Mouse (Mus musculus) kidney, embryonic 16.5 days (tissue): ENCODE measurements around the gene Elmsan1. TPM values are rescaled to one million over a fixed set of nuclear protein-coding genes. Genes with fewer than 3 reads are reported as not detected.
A peak's percentile ranks its signal among the peaks of the same experiment; 100 is the strongest.
"Not testable (repeated sequence)": the region's sequence is repeated elsewhere in the genome, so short reads cannot be mapped to it uniquely, and the experiment has no call there.

ENCODE experiments used
- ATAC-seq: fragments of 200-750 bp; cut with Nextera tagmentation; 2 replicates; pipeline ENCODE4 v1.8.0; 2017; ENCODE audit warnings: moderate TSS enrichment; ENCODE audit not compliant: low FRiP score, low TSS enrichment
- H3K27ac ChIP-seq: fragments of 300-500 bp; sonication (generic); 2 replicates; pipeline ENCODE4 v1.5.1; 2014; ENCODE audit warnings: low read length
- H3K27me3 ChIP-seq: fragments of 300-500 bp; sonication (generic); 2 replicates; pipeline ENCODE4 v1.6.1; 2014; ENCODE audit warnings: low read length, control low read depth, mixed read lengths; ENCODE audit not compliant: insufficient read depth
- H3K36me3 ChIP-seq: fragments of 300-500 bp; sonication (generic); 2 replicates; pipeline ENCODE4 v1.6.1; 2014; ENCODE audit warnings: low read length, control low read depth, mixed read lengths; ENCODE audit not compliant: insufficient read depth
- H3K4me1 ChIP-seq: fragments of 300-500 bp; sonication (generic); 2 replicates; pipeline ENCODE4 v1.6.1; 2014; ENCODE audit warnings: low read length, control low read depth, mixed read lengths; ENCODE audit not compliant: insufficient read depth
- H3K4me2 ChIP-seq: fragments of 300-500 bp; sonication (generic); replicated peaks from 2 replicates; pipeline ENCODE4 v1.6.1; 2014; ENCODE audit warnings: low read depth, low read length
- H3K4me3 ChIP-seq: fragments of 300-500 bp; sonication (generic); 2 replicates; pipeline ENCODE4 v1.5.1; 2014; ENCODE audit warnings: mild to moderate bottlenecking, low read length
- H3K9ac ChIP-seq: fragments of 300-500 bp; sonication (generic); replicated peaks from 2 replicates; pipeline ENCODE4 v1.6.1; 2014; ENCODE audit warnings: low read length
- H3K9me3 ChIP-seq: fragments of 300-500 bp; sonication (generic); 2 replicates; pipeline ENCODE4 v1.6.1; 2016; ENCODE audit warnings: low read length, control low read depth
- WGBS: fragments of 180-500 bp; shearing (Covaris S2); extraction: QIAGEN DNeasy Blood & Tissue Kit; methylation state at CpG from one replicate; pipeline ENCODE4 v1.1.7; 2014; 5-methylcytosine and 5-hydroxymethylcytosine counted together
- polyA plus RNA-seq: library from polyadenylated mRNA; unstranded; fragments of >200 nt; fragmentation: Nextera tagmentation; extraction: Ambion mirVana; gene quantifications from 2 replicates; pipeline ENCODE4 v1.2.1, GENCODE M21; 2015

Gene Elmsan1
- polyA plus RNA-seq, 1 experiment from 2014 or later, result 8.6 TPM

- H3K4me3 ChIP-seq, result no peak overlapping the region
- H3K4me1 ChIP-seq, result peaks cover 7% of the 10 kb centered on the region
- no peak overlapping the region for H3K9ac ChIP-seq
- no peak for ATAC-seq
- WGBS, result 96% methylated on average over 5 of the region's 5 CpGs
- H3K4me2 ChIP-seq, result no peak overlapping the region
- no peak overlapping the region for H3K27ac ChIP-seq
- H3K27me3 ChIP-seq, result no peaks in the 10 kb centered on the region
- H3K9me3 ChIP-seq, result no peaks in the 10 kb centered on the region
- H3K36me3 ChIP-seq, result no peaks in the 10 kb centered on the region
These were observed 99.1 kb downstream of the Elmsan1 start for GRCm38 (mm10) chr12:84119584-84119983.

- ATAC-seq, result peak; percentile 97
- Histone ChIP-seq H3K4me2 (peak within 1 kb of the TSS; percentile 66), H3K4me1 (peaks cover 7% of the 10 kb centered on the region), H3K9ac (peak within 1 kb of the TSS; percentile 74), H3K27me3 (no peaks in the 10 kb centered on the region), H3K27ac (peak within 1 kb of the TSS; percentile 57; the same call in 1 of the 2 replicates), H3K4me3 (peak within 1 kb of the TSS; percentile 82), H3K9me3 (no peaks in the 10 kb centered on the region), H3K36me3 (no peaks in the 10 kb centered on the region)
- 3% methylated on average over 31 of the region's 35 CpGs for WGBS
These were observed 104.3 kb downstream of the Elmsan1 start, which contains the start of gene Dnal1 for GRCm38 (mm10) chr12:84114153-84114994. Dnal1 (plus strand) TSS chr12:84114366.

- Histone ChIP-seq H3K27ac (no peak overlapping the region), H3K36me3 (no peaks in the 10 kb centered on the region), H3K9ac (peak overlapping the region; percentile 50; the same call in 1 of the 2 replicates), H3K4me2 (peak overlapping the region; percentile 66), H3K9me3 (no peaks in the 10 kb centered on the region), H3K4me1 (peaks cover 7% of the 10 kb centered on the region), H3K27me3 (no peaks in the 10 kb centered on the region), H3K4me3 (peak overlapping the region; percentile 82)
- 42% methylated on average over 6 of the region's 6 CpGs for WGBS
- no peak for ATAC-seq
These were observed 105.0 kb downstream of the Elmsan1 start for GRCm38 (mm10) chr12:84113676-84114075.

- no peak overlapping the region for H3K4me2 ChIP-seq
- no peak overlapping the region for H3K27ac ChIP-seq
- no peak overlapping the region for H3K9ac ChIP-seq
- no peak overlapping the region for H3K4me3 ChIP-seq
- H3K27me3 ChIP-seq, result no peaks in the 10 kb centered on the region
- no peak for ATAC-seq
- no peaks in the 10 kb centered on the region for H3K36me3 ChIP-seq
- H3K9me3 ChIP-seq, result no peaks in the 10 kb centered on the region
- 92% methylated on average over 4 of the region's 4 CpGs for WGBS
- peaks cover 10% of the 10 kb centered on the region for H3K4me1 ChIP-seq
These were observed 107.9 kb downstream of the Elmsan1 start for GRCm38 (mm10) chr12:84110814-84111213.

GRCm38 (mm10) chr12:84109924-84110323 lies 108.8 kb downstream of the Elmsan1 start:
- no peaks in the 10 kb centered on the region for H3K27me3 ChIP-seq
- H3K36me3 ChIP-seq, result no peaks in the 10 kb centered on the region
- H3K27ac ChIP-seq, result no peak overlapping the region
- H3K9ac ChIP-seq, result no peak overlapping the region
- H3K4me3 ChIP-seq, result no peak overlapping the region
- H3K4me1 ChIP-seq, result peaks cover 6% of the 10 kb centered on the region
- 75% methylated on average over 1 of the region's 1 CpGs for WGBS
- H3K9me3 ChIP-seq, result no peaks in the 10 kb centered on the region
- no peak for ATAC-seq
- no peak overlapping the region for H3K4me2 ChIP-seq

- H3K4me2 ChIP-seq, result no peak overlapping the region
- H3K36me3 ChIP-seq, result no peaks in the 10 kb centered on the region
- no peaks in the 10 kb centered on the region for H3K27me3 ChIP-seq
- WGBS, result 70% methylated on average over 1 of the region's 1 CpGs
- H3K9me3 ChIP-seq, result no peaks in the 10 kb centered on the region
- no peak overlapping the region for H3K27ac ChIP-seq
- H3K4me3 ChIP-seq, result no peak overlapping the region
- H3K9ac ChIP-seq, result no peak overlapping the region
- ATAC-seq, result no peak
- 0 out of 2 replicates have a peak, but pooled peaks cover 3% of the 10 kb centered on the region for H3K4me1 ChIP-seq
These were observed 111.0 kb downstream of the Elmsan1 start for GRCm38 (mm10) chr12:84107692-84108091.

GRCm38 (mm10) chr12:84107012-84107411 lies 111.7 kb downstream of the Elmsan1 start:
- 0 out of 2 replicates have a peak, but pooled peaks have one; percentile 61 for ATAC-seq
- Histone ChIP-seq H3K9me3 (no peaks in the 10 kb centered on the region), H3K27me3 (no peaks in the 10 kb centered on the region), H3K4me1 (0 out of 2 replicates have a peak, but pooled peaks cover 3% of the 10 kb centered on the region), H3K36me3 (no peaks in the 10 kb centered on the region), H3K4me3 (no peak overlapping the region), H3K27ac (no peak overlapping the region), H3K9ac (no peak overlapping the region), H3K4me2 (no peak overlapping the region)
- WGBS, result 50% methylated on average over 3 of the region's 3 CpGs

GRCm38 (mm10) chr12:84101493-84101845 lies 117.2 kb downstream of the Elmsan1 start:
- Histone ChIP-seq H3K4me1 (no peaks in the 10 kb centered on the region), H3K9me3 (no peaks in the 10 kb centered on the region), H3K9ac (no peak overlapping the region), H3K4me3 (peak overlapping the region; percentile 60), H3K4me2 (peak overlapping the region; percentile 89), H3K27me3 (no peaks in the 10 kb centered on the region), H3K36me3 (no peaks in the 10 kb centered on the region), H3K27ac (no peak overlapping the region)
- 57% methylated on average over 2 of the region's 2 CpGs for WGBS
- no peak for ATAC-seq

GRCm38 (mm10) chr12:84100604-84101492 lies 117.8 kb downstream of the Elmsan1 start, which contains the start of gene Acot6:
Acot6 (plus strand) TSS chr12:84100654.
- ATAC-seq, result peak; percentile 74
- not testable (repeated sequence) for H3K27me3 ChIP-seq, H3K27ac ChIP-seq, H3K9me3 ChIP-seq, H3K36me3 ChIP-seq, H3K4me1 ChIP-seq
- H3K4me2 ChIP-seq, result peak within 1 kb of the TSS; percentile 89
- H3K9ac ChIP-seq, result peak within 1 kb of the TSS; percentile 74
- under 1% methylated on average over 62 of the region's 80 CpGs for WGBS
- H3K4me3 ChIP-seq, result peak within 1 kb of the TSS; percentile 60
